Mouse (Mus musculus) spleen, adult 2 months (tissue): ENCODE results near the gene Aloxe3.

ENCODE experiments used
- CTCF ChIP-seq: fragments of 200-500 bp; IDR thresholded peaks from 2 replicates; pipeline ENCODE4 v1.5.1; 2011; ENCODE audit warnings: mild to moderate bottlenecking, inconsistent platforms; ENCODE audit not compliant: insufficient read depth, insufficient read length, insufficient replicate concordance; ENCODE audit errors: extremely low read depth
- POLR2A ChIP-seq: fragments of 200-500 bp; IDR thresholded peaks from 2 replicates; pipeline ENCODE4 v1.6.1; 2011; ENCODE audit warnings: low read depth, low read length, inconsistent platforms

DNA sequence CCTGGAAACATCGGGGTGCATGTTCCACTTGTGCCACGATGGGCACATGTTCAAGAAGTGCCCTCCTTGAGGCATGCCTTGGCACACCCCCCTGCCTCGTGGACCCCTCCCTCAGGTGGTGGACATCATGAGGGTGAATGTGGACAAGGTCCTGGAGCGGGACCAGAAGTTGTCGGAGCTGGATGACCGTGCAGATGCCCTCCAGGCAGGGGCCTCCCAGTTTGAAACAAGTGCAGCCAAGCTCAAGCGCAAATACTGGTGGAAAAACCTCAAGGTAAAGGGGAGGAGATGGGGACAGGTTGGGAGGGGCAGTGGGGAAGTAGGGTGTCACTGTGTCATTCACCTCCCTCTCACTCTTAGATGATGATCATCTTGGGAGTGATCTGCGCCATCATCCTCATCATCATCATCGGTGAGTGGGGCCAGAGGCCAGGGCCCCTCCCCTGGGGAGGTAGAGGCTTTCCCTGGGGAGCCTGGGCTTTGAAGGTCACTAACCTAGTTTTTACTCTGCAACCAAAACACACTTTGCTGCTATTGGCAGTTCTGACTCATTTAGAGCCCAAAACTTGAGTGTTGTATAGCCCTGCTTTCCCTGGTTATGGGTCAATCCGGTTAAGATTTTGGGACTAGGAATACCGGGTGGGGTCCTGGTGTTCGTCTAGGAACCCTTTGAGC lies 35.9 kb upstream of the Aloxe3 start:
- TF ChIP-seq CTCF (no peak), POLR2A (no peak)
